ENCODE assay signal across 12 mouse cellular contexts in the genomic region with DNA sequence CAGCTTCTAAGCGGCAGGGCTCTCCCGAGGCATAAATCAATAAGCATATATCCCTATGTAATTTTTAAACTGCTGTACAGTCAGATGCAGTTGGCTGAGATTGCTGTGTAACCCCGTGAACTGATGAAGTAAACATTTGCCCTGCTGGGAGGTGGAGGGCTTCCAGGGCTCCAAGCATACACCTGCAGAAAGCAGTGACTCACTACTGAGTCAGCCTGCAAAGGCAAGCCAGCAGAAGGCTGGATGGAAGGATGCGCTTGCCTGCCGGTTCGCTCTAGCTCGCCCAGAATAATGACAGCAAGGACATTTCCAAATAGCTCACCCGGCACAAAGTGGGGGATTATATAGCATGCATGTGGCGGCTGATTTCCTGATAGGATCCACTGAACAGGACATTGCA.
DNase-seq lines count a peak whose midpoint lies in the region; ATAC-seq and TF ChIP-seq lines count a peak whose summit lies in the region.
"Had no signal": no experiment of that assay in that cellular context is flagged by ENCODE, and none has a peak within 500 bp of the region (broad histone marks: within the 10 kb centered on the region; RNA-seq: fewer than 3 reads in every experiment).

No protein-coding gene starts in this region.

- H3K9me3 ChIP-seq in hindbrain, postnatal 0 days (ENCODE audit: low read length), result no peaks in the 10 kb centered on the region
- H3K9me3 ChIP-seq in hindbrain, embryonic 11.5 days (ENCODE audit: control insufficient read depth, low read length), result no peaks in the 10 kb centered on the region
- no peaks in the 10 kb centered on the region for H3K9me3 ChIP-seq in midbrain, embryonic 15.5 days
- H3K9me3 ChIP-seq: embryonic facial prominence, embryonic 12.5 days; liver, embryonic 13.5 days had no signal

- H3K27me3 ChIP-seq in hindbrain, postnatal 0 days (ENCODE audit: insufficient read depth, low read length), result no peaks in the 10 kb centered on the region
- no peaks in the 10 kb centered on the region for H3K27me3 ChIP-seq in hindbrain, embryonic 11.5 days (ENCODE audit: control insufficient read depth, insufficient read depth, low read length)
- H3K27me3 ChIP-seq in midbrain, embryonic 15.5 days (replicated peaks), result no peaks in the 10 kb centered on the region
- H3K27me3 ChIP-seq: embryonic facial prominence, embryonic 12.5 days; liver, embryonic 13.5 days had no signal

- H3K4me3 ChIP-seq in hindbrain, postnatal 0 days (ENCODE audit: low read length), result no peak overlapping the region
- no peak overlapping the region for H3K4me3 ChIP-seq in hindbrain, embryonic 11.5 days (ENCODE audit: low read depth, low read length)
- no peak overlapping the region for H3K4me3 ChIP-seq in midbrain, embryonic 15.5 days
- H3K4me3 ChIP-seq: embryonic facial prominence, embryonic 12.5 days; liver, embryonic 13.5 days had no signal

- ATAC-seq in hindbrain, postnatal 0 days, result no peak
- no peak for ATAC-seq in hindbrain, embryonic 11.5 days (ENCODE audit: low FRiP score)
- peak; percentile 50; the same call in 1 of the 2 replicates for ATAC-seq in midbrain, embryonic 15.5 days (replicated peaks)
- no peak for ATAC-seq in CD4-positive, CD25-positive, alpha-beta regulatory T cell, adult 4 months

- no peak overlapping the region for H3K4me2 ChIP-seq in hindbrain, postnatal 0 days (ENCODE audit: low read depth, low read length)
- no peak overlapping the region for H3K4me2 ChIP-seq in hindbrain, embryonic 11.5 days (replicated peaks; ENCODE audit: low read depth, low read length)
- no peak overlapping the region for H3K4me2 ChIP-seq in midbrain, embryonic 15.5 days
- H3K4me2 ChIP-seq: embryonic facial prominence, embryonic 12.5 days; liver, embryonic 13.5 days had no signal

- peak; percentile 33 for DNase-seq in hindbrain, postnatal 0 days (ENCODE audit: low spot score)
- no peak for DNase-seq in hindbrain, embryonic 11.5 days (ENCODE audit: low spot score)
- DNase-seq in 3134 (ENCODE audit: extremely low read depth, insufficient read length, low spot score), result peak; percentile 55
- peak; percentile 13 for DNase-seq in cerebellum, adult 9-11 months
- no peak for DNase-seq in thymus, postnatal 10 days (ENCODE audit: low spot score in 2 of 2)
- no peak for DNase-seq in thymus, postnatal 4 days
- DNase-seq: adrenal gland, adult 2 months; kidney, adult 2 months; liver, embryonic 13.5 days had no signal

- H3K27ac ChIP-seq in hindbrain, postnatal 0 days, result no peak overlapping the region
- no peak overlapping the region for H3K27ac ChIP-seq in hindbrain, embryonic 11.5 days (ENCODE audit: low read depth, low read length)
- H3K27ac ChIP-seq in midbrain, embryonic 15.5 days, result no peak overlapping the region
- H3K27ac ChIP-seq: embryonic facial prominence, embryonic 12.5 days; liver, embryonic 13.5 days had no signal

- H3K9ac ChIP-seq in hindbrain, postnatal 0 days (replicated peaks; ENCODE audit: low read length), result no peak overlapping the region
- no peak overlapping the region for H3K9ac ChIP-seq in hindbrain, embryonic 11.5 days (ENCODE audit: low read depth, low read length)
- no peak overlapping the region for H3K9ac ChIP-seq in midbrain, embryonic 15.5 days
- H3K9ac ChIP-seq: embryonic facial prominence, embryonic 12.5 days; liver, embryonic 13.5 days had no signal

- H3K36me3 ChIP-seq in hindbrain, postnatal 0 days (ENCODE audit: insufficient read depth, low read length), result no peaks in the 10 kb centered on the region
- H3K36me3 ChIP-seq in hindbrain, embryonic 11.5 days (ENCODE audit: control insufficient read depth, insufficient read depth, low read length), result no peaks in the 10 kb centered on the region
- H3K36me3 ChIP-seq in midbrain, embryonic 15.5 days (replicated peaks), result no peaks in the 10 kb centered on the region
- H3K36me3 ChIP-seq: embryonic facial prominence, embryonic 12.5 days; liver, embryonic 13.5 days had no signal

- no peak for TF ChIP-seq CTCF in hindbrain, postnatal 0 days (IDR thresholded peaks at IDR 0.05; ENCODE audit: low read depth)

- 52% methylated on average over 9 of the region's 9 CpGs for WGBS in hindbrain, postnatal 0 days
- WGBS in hindbrain, embryonic 11.5 days, result 70% methylated on average over 9 of the region's 9 CpGs
- 35% methylated on average over 9 of the region's 9 CpGs for WGBS in midbrain, embryonic 15.5 days

- H3K4me1 ChIP-seq in hindbrain, postnatal 0 days (ENCODE audit: insufficient read depth, low read length), result no peaks in the 10 kb centered on the region
- 0 out of 2 replicates have a peak, but pooled peaks cover 2% of the 10 kb centered on the region for H3K4me1 ChIP-seq in hindbrain, embryonic 11.5 days (replicated peaks; ENCODE audit: control insufficient read depth, insufficient read depth, low read length)
- H3K4me1 ChIP-seq in midbrain, embryonic 15.5 days, result 0 out of 2 replicates have a peak, but pooled peaks cover 4% of the 10 kb centered on the region
- H3K4me1 ChIP-seq: embryonic facial prominence, embryonic 12.5 days; liver, embryonic 13.5 days had no signal

Comparison
In these comparisons a context has a peak if more than half of its experiments do, and no peak if none do; other contexts are left out.
1. DNase-seq: peak in hindbrain, postnatal 0 days (single experiment), 3134 (single experiment) and cerebellum, adult 9-11 months (single experiment); none in hindbrain, embryonic 11.5 days (single experiment), thymus, postnatal 10 days (0 of 2) and thymus, postnatal 4 days (single experiment).